Mouse (Mus musculus): Measurements from ENCODE around the gene Clba1. TPM values are rescaled to one million over a fixed set of nuclear protein-coding genes. Genes with fewer than 3 reads are reported as not detected.

The Clba1 gene
- polyA plus RNA-seq, 1 experiment: 9.6 TPM

GRCm38 (mm10) chr12:112864804-112865203, 56.1 kb downstream of the Clba1 start:
- H3K4me2 ChIP-seq (ENCODE audit: low read depth): no peak overlapping the region
- H3K36me3 ChIP-seq (ENCODE audit: control insufficient read depth, insufficient read depth): no peaks in the 10 kb centered on the region
- no peaks in the 10 kb centered on the region for H3K27me3 ChIP-seq (ENCODE audit: control insufficient read depth, insufficient read depth, insufficient read length)
- H3K79me2 ChIP-seq (ENCODE audit: control insufficient read depth, insufficient read depth): no peaks in the 10 kb centered on the region
- no peak for TF ChIP-seq E2F4 (IDR thresholded peaks at IDR 0.05; ENCODE audit: insufficient read depth)
- TF ChIP-seq MYOG (IDR thresholded peaks at IDR 0.05; ENCODE audit: control insufficient read depth in 1 of 3, insufficient read depth in 1 of 3, insufficient read length in 2 of 3, low read depth in 2 of 3): no peak
- TF ChIP-seq MAX (IDR thresholded peaks at IDR 0.05; ENCODE audit: low read depth): no peak
- TF ChIP-seq TCF12 (IDR thresholded peaks at IDR 0.05; ENCODE audit: insufficient read depth, poor library complexity, severe bottlenecking): no peak
- TF ChIP-seq USF1 (IDR thresholded peaks at IDR 0.05; ENCODE audit: low read depth): no peak
- no peak for TF ChIP-seq SRF (IDR thresholded peaks at IDR 0.05; ENCODE audit: control insufficient read depth, insufficient read length, low read depth)
- no peak overlapping the region for H3K4me3 ChIP-seq
- H3ac ChIP-seq (ENCODE audit: control insufficient read depth, insufficient read length): no peak overlapping the region

Other genes with a start within 250 kb of the Clba1 start
- gene Inf2, start 220.2 kb upstream of the Clba1 start, polyA plus RNA-seq (2012; fragmentation: generic; extraction: Trizol): 70.1 TPM
- 202 TPM for gene Adssl1, start 188.9 kb upstream of the Clba1 start, polyA plus RNA-seq (2012; fragmentation: generic; extraction: Trizol)
- 85.6 TPM for gene Siva1, start 164.3 kb upstream of the Clba1 start, polyA plus RNA-seq (2012; fragmentation: generic; extraction: Trizol)
- gene Akt1, start 134.1 kb upstream of the Clba1 start, polyA plus RNA-seq (2012; fragmentation: generic; extraction: Trizol): 352 TPM
- 4.4 TPM for gene Zbtb42, start 130.1 kb upstream of the Clba1 start, polyA plus RNA-seq (2012; fragmentation: generic; extraction: Trizol)
- 22.8 TPM for gene Cep170b, start 88.5 kb upstream of the Clba1 start, polyA plus RNA-seq (2012; fragmentation: generic; extraction: Trizol)
- 0.08 TPM for gene Pld4, start 48.3 kb upstream of the Clba1 start, polyA plus RNA-seq (2012; fragmentation: generic; extraction: Trizol)
- 24.4 TPM for gene Ahnak2, start 6.3 kb upstream of the Clba1 start, polyA plus RNA-seq (2012; fragmentation: generic; extraction: Trizol)
- 21.5 TPM for gene Cdca4, start 20.5 kb downstream of the Clba1 start, polyA plus RNA-seq (2012; fragmentation: generic; extraction: Trizol)
- gene Gpr132, start 59.3 kb downstream of the Clba1 start, polyA plus RNA-seq (2012; fragmentation: generic; extraction: Trizol): 0.02 TPM
- gene Jag2, start 120.8 kb downstream of the Clba1 start, polyA plus RNA-seq (2012; fragmentation: generic; extraction: Trizol): 51.8 TPM
- gene Nudt14, start 133.2 kb downstream of the Clba1 start, polyA plus RNA-seq (2012; fragmentation: generic; extraction: Trizol): 94.9 TPM
- gene Btbd6, start 167.5 kb downstream of the Clba1 start, polyA plus RNA-seq (2012; fragmentation: generic; extraction: Trizol): 16.3 TPM
- 27.9 TPM for gene Brf1, start 191.8 kb downstream of the Clba1 start, polyA plus RNA-seq (2012; fragmentation: generic; extraction: Trizol)
- gene Pacs2, start 205.6 kb downstream of the Clba1 start, polyA plus RNA-seq (2012; fragmentation: generic; extraction: Trizol): 89.3 TPM

Measured in myocyte (in vitro differentiated cells).